Mouse (Mus musculus): Measurements from ENCODE around the gene Oprm1. TPM values are rescaled to one million over a fixed set of nuclear protein-coding genes. Genes with fewer than 3 reads are reported as not detected.

Oprm1 gene
- polyA plus RNA-seq, 1 experiment from 2014 or later = 0.72 TPM

Other genes with a start within 250 kb of the Oprm1 start
- not detected in 2 replicates for gene Gm10945, start 3.3 kb downstream of the Oprm1 start, polyA plus RNA-seq (2016; fragmentation: Nextera tagmentation; extraction: Ambion mirVana)

Measured in forebrain, embryonic 12.5 days (tissue).